Mouse (Mus musculus): ENCODE measurements around the gene Bcl11a. TPM values are rescaled to one million over a fixed set of nuclear protein-coding genes. Genes with fewer than 3 reads are reported as not detected.
A peak's percentile ranks its signal among the peaks of the same experiment; 100 is the strongest.

Gene Bcl11a
- total and polyA plus RNA-seq, 3 experiments = 37.0 to 112 (median 83.8) TPM

- H3K4me1 ChIP-seq (ENCODE audit: control insufficient read depth in 1 of 2, insufficient read depth in 2 of 2, low read length in 2 of 2) = peaks cover 0 to 6% of the 10 kb centered on the region in 2 experiments; a peak in 3 of 4 replicates
- H3K27ac ChIP-seq (ENCODE audit: control insufficient read depth, low read depth, low read length) = no peak overlapping the region
- H3K27me3 ChIP-seq (ENCODE audit: control insufficient read depth in 1 of 2, insufficient read depth in 2 of 2, low read length in 2 of 2) = no peaks in the 10 kb centered on the region
- no peak overlapping the region for H3K9ac ChIP-seq (ENCODE audit: control insufficient read depth, low read depth, low read length, poor library complexity, severe bottlenecking)
- TF ChIP-seq MAZ (IDR thresholded peaks at IDR 0.05; ENCODE audit: low read depth, low read length) (no peak), ELF1 (IDR thresholded peaks at IDR 0.05; ENCODE audit: low read depth, low read length) (no peak), GATA1 (IDR thresholded peaks at IDR 0.05; ENCODE audit: low read depth, low read length) (no peak), MYC (IDR thresholded peaks at IDR 0.05; ENCODE audit: low read depth, low read length) (no peak)
- peaks cover 25 to 65% of the 10 kb centered on the region in 2 experiments for H3K36me3 ChIP-seq (ENCODE audit: control insufficient read depth in 1 of 2, insufficient read depth in 2 of 2, low read length in 2 of 2)
- H3K4me3 ChIP-seq (ENCODE audit: control insufficient read depth in 1 of 2, insufficient read depth in 1 of 2, low read depth in 2 of 2, low read length in 2 of 2) = no peak overlapping the region
- H3K79me2 ChIP-seq (ENCODE audit: control insufficient read depth, insufficient read depth, low read length, poor library complexity) = peaks cover 80% of the 10 kb centered on the region
- peak; percentile 50 for DNase-seq (ENCODE audit: low read depth, low spot score)
- no peaks in the 10 kb centered on the region for H3K9me3 ChIP-seq (replicated peaks; ENCODE audit: insufficient read depth, low read length)
Measured at GRCm38 (mm10) chr11:24111720-24112119, 33.9 kb downstream of the Bcl11a start.

- Histone ChIP-seq H3K27ac (ENCODE audit: control insufficient read depth, low read depth, low read length) (no peak overlapping the region), H3K9ac (ENCODE audit: control insufficient read depth, low read depth, low read length, poor library complexity, severe bottlenecking) (no peak overlapping the region), H3K79me2 (ENCODE audit: control insufficient read depth, insufficient read depth, low read length, poor library complexity) (peaks cover 83% of the 10 kb centered on the region), H3K36me3 (ENCODE audit: control insufficient read depth in 1 of 2, insufficient read depth in 2 of 2, low read length in 2 of 2) (peaks cover 13 to 54% of the 10 kb centered on the region in 2 experiments), H3K4me3 (ENCODE audit: control insufficient read depth in 1 of 2, insufficient read depth in 1 of 2, low read depth in 2 of 2, low read length in 2 of 2) (no peak overlapping the region), H3K4me1 (ENCODE audit: control insufficient read depth in 1 of 2, insufficient read depth in 2 of 2, low read length in 2 of 2) (peaks cover 0 to 2% of the 10 kb centered on the region in 2 experiments; a peak in 3 of 4 replicates), H3K27me3 (ENCODE audit: control insufficient read depth in 1 of 2, insufficient read depth in 2 of 2, low read length in 2 of 2) (no peaks in the 10 kb centered on the region), H3K9me3 (replicated peaks; ENCODE audit: insufficient read depth, low read length) (no peaks in the 10 kb centered on the region)
- DNase-seq (ENCODE audit: low read depth, low spot score) = no peak
- TF ChIP-seq POLR2AphosphoS5 (IDR thresholded peaks at IDR 0.05; ENCODE audit: borderline replicate concordance, low read depth, low read length) = no peak
- peak in 1 of 2 experiments; percentile 31; a peak in 1 of 4 replicates for TF ChIP-seq POLR2A (IDR thresholded peaks at IDR 0.05; ENCODE audit: control insufficient read depth in 1 of 2, insufficient read depth in 1 of 2, low read depth in 1 of 2, low read length in 2 of 2, poor library complexity in 1 of 2)
Measured at GRCm38 (mm10) chr11:24115017-24115752, 37.3 kb downstream of the Bcl11a start.

- no peaks in the 10 kb centered on the region for H3K9me3 ChIP-seq (replicated peaks; ENCODE audit: insufficient read depth, low read length)
- H3K36me3 ChIP-seq (ENCODE audit: control insufficient read depth in 1 of 2, insufficient read depth in 2 of 2, low read length in 2 of 2) = peaks cover 11 to 54% of the 10 kb centered on the region in 2 experiments
- H3K9ac ChIP-seq (ENCODE audit: control insufficient read depth, low read depth, low read length, poor library complexity, severe bottlenecking) = no peak overlapping the region
- H3K79me2 ChIP-seq (ENCODE audit: control insufficient read depth, insufficient read depth, low read length, poor library complexity) = peaks cover 84% of the 10 kb centered on the region
- H3K4me3 ChIP-seq (ENCODE audit: control insufficient read depth in 1 of 2, insufficient read depth in 1 of 2, low read depth in 2 of 2, low read length in 2 of 2) = no peak overlapping the region
- no peaks in the 10 kb centered on the region for H3K27me3 ChIP-seq (ENCODE audit: control insufficient read depth in 1 of 2, insufficient read depth in 2 of 2, low read length in 2 of 2)
- H3K27ac ChIP-seq (ENCODE audit: control insufficient read depth, low read depth, low read length) = no peak overlapping the region
- peaks cover 0 to 2% of the 10 kb centered on the region in 2 experiments; a peak in 2 of 4 replicates for H3K4me1 ChIP-seq (ENCODE audit: control insufficient read depth in 1 of 2, insufficient read depth in 2 of 2, low read length in 2 of 2)
- no peak for DNase-seq (ENCODE audit: low read depth, low spot score)
- TF ChIP-seq E2F4 (IDR thresholded peaks at IDR 0.05; ENCODE audit: borderline replicate concordance, low read depth, low read length) (no peak), ZMIZ1 (IDR thresholded peaks at IDR 0.05; ENCODE audit: low read depth, low read length) (no peak), RAD21 (IDR thresholded peaks at IDR 0.05; ENCODE audit: low read depth, low read length) (no peak), UBTF (IDR thresholded peaks at IDR 0.05; ENCODE audit: borderline replicate concordance, insufficient read depth, low read depth, low read length) (no peak), JUND (IDR thresholded peaks at IDR 0.05; ENCODE audit: low read depth, low read length) (no peak), POLR2AphosphoS5 (IDR thresholded peaks at IDR 0.05; ENCODE audit: borderline replicate concordance, low read depth, low read length) (no peak), MAFK (IDR thresholded peaks at IDR 0.05; ENCODE audit: borderline replicate concordance, low read depth, low read length) (no peak), CTCF (IDR thresholded peaks at IDR 0.05 in 2 of 3, conservative IDR thresholded peaks at IDR 0.05 in 1 of 3; ENCODE audit: control insufficient read depth in 1 of 3, insufficient read depth in 1 of 3, low read depth in 2 of 3, low read length in 3 of 3, poor library complexity in 1 of 3, severe bottlenecking in 1 of 3) (no peak), SIN3A (IDR thresholded peaks at IDR 0.05; ENCODE audit: low read length) (no peak), CHD1 (IDR thresholded peaks at IDR 0.05; ENCODE audit: low read depth, low read length) (no peak), USF1 (IDR thresholded peaks at IDR 0.05; ENCODE audit: low read depth, low read length) (no peak), EP300 (IDR thresholded peaks at IDR 0.05; ENCODE audit: low read depth in 1 of 2, low read length in 2 of 2) (no peak), POLR2AphosphoS2 (IDR thresholded peaks at IDR 0.05; ENCODE audit: low read length) (no peak; the same call in 1 of the 2 replicates), MXI1 (IDR thresholded peaks at IDR 0.05; ENCODE audit: low read depth, low read length) (no peak), NRF1 (IDR thresholded peaks at IDR 0.05; ENCODE audit: insufficient read depth, low read depth, low read length, poor library complexity, severe bottlenecking) (no peak), KAT2A (conservative IDR thresholded peaks at IDR 0.05; ENCODE audit: low read depth, low read length) (no peak), MYB (IDR thresholded peaks at IDR 0.05; ENCODE audit: low read depth, low read length) (no peak), MAX (IDR thresholded peaks at IDR 0.05; ENCODE audit: low read length) (no peak)
Measured at GRCm38 (mm10) chr11:24116041-24116440, 38.2 kb downstream of the Bcl11a start.

Measured in MEL (cell line).